Mouse (Mus musculus) stomach, embryonic 14.5 days (tissue): ENCODE results near the gene Ogdhl. TPM values are rescaled to one million over a fixed set of nuclear protein-coding genes. Genes with fewer than 3 reads are reported as not detected.
A peak's percentile ranks its signal among the peaks of the same experiment; 100 is the strongest.

ENCODE experiments used
- ATAC-seq: fragments of 200-750 bp; cut with Nextera tagmentation; 2 replicates; pipeline ENCODE4 v1.8.0; 2017; ENCODE audit warnings: low read depth, moderate TSS enrichment; ENCODE audit not compliant: insufficient number of reproducible peaks, insufficient read depth, low FRiP score
- H3K27ac ChIP-seq: fragments of 300-500 bp; sonication (generic); 2 replicates; pipeline ENCODE4 v1.5.1; 2014; ENCODE audit warnings: mild to moderate bottlenecking, low read length, moderate library complexity, mixed read lengths
- H3K27me3 ChIP-seq: fragments of 300-500 bp; sonication (generic); 2 replicates; pipeline ENCODE4 v1.6.1; 2014; ENCODE audit warnings: low read length, control low read depth, mixed read lengths; ENCODE audit not compliant: control insufficient read depth, insufficient read depth
- H3K36me3 ChIP-seq: fragments of 300-500 bp; sonication (generic); 2 replicates; pipeline ENCODE4 v1.6.1; 2014; ENCODE audit warnings: mild to moderate bottlenecking, control low read depth, low read length, moderate library complexity, mixed read lengths; ENCODE audit not compliant: control insufficient read depth, insufficient read depth
- H3K4me1 ChIP-seq: fragments of 300-500 bp; sonication (generic); 2 replicates; pipeline ENCODE4 v1.6.1; 2014; ENCODE audit warnings: low read length, control low read depth, mixed read lengths; ENCODE audit not compliant: control insufficient read depth, insufficient read depth
- H3K4me2 ChIP-seq: fragments of 300-500 bp; sonication (generic); replicated peaks from 2 replicates; pipeline ENCODE4 v1.6.1; 2014; ENCODE audit warnings: low read depth, low read length, control low read depth
- H3K4me3 ChIP-seq: fragments of 300-500 bp; sonication (generic); 2 replicates; pipeline ENCODE4 v1.5.1; 2014; ENCODE audit warnings: low read depth, low read length, control low read depth
- H3K9ac ChIP-seq: fragments of 300-500 bp; sonication (generic); replicated peaks from 2 replicates; pipeline ENCODE4 v1.6.1; 2014; ENCODE audit warnings: low read depth, mild to moderate bottlenecking, control low read depth, low read length, moderate library complexity, mixed read lengths
- H3K9me3 ChIP-seq: fragments of 300-500 bp; sonication (generic); 2 replicates; pipeline ENCODE4 v1.6.1; 2016; ENCODE audit warnings: low read depth, low read length, control low read depth; ENCODE audit not compliant: control insufficient read depth
- WGBS: fragments of 180-500 bp; shearing (Covaris S2); extraction: QIAGEN DNeasy Blood & Tissue Kit; methylation state at CpG from one replicate; pipeline ENCODE4 v1.1.7; 2014; 5-methylcytosine and 5-hydroxymethylcytosine counted together
- polyA plus RNA-seq: library from polyadenylated mRNA; unstranded; fragments of >200 nt; fragmentation: Nextera tagmentation; extraction: Ambion mirVana; gene quantifications from 2 replicates; pipeline ENCODE4 v1.2.1, GENCODE M21; 2014

The Ogdhl gene
- 12.5 and 13.6 TPM in 2 replicates for polyA plus RNA-seq

DNA sequence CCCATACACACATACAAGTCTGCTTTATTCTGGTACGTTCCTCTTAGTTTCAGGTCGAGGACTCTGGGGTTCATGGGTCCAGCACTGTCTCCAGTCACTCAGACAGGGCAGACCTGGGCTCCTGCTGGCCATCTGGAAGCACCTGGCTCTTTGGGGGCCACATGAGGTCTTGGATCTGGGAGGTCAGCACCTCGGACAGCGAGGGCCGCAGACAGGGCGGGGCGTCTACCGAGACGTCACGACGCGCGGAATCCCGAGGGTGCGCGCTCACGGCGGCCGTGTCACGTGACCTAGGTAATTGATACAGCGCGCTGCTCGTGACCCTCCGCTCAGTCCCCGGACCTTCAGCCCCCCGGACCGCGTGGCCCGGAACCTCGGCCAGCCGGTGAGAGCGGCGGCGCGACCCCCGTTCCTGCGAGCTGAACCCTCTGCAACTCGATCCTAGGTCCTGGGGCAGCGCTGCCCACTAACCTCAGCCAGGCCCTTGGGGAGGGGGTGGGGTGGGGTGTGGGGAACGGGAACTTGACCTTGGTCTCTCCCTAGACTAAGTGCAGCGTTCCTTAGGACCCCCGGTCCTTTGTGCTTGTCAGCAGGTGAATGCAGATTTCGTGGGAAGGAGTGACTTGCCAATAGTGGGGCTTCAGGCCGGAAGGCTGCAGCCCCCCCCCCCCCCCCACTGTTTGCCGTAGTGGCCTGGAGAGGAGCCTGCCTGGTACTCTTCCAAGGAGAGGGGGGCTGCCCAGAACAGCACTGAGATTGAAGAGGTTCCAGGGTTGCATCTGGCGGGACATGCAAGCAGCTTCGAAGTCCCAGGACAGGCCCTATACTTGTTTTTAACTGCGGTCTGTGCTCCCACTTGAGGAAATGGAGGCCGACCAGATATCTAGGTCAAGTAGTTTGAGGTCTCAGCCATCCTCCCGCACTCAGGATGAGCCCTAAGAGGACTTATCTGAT, at the start of gene Ogdhl:
Gene Ogdhl (plus strand): TSS at position 288 of the 954 bp plus-strand sequence.
- no peaks in the 10 kb centered on the region for H3K36me3 ChIP-seq
- H3K27me3 ChIP-seq, result no peaks in the 10 kb centered on the region
- H3K4me2 ChIP-seq, result peak within 1 kb of the TSS; percentile 64
- ATAC-seq, result peak; percentile 87
- H3K9ac ChIP-seq, result no peak within 1 kb of the TSS; the same call in 1 of the 2 replicates
- no peak within 1 kb of the TSS for H3K27ac ChIP-seq
- no peaks in the 10 kb centered on the region for H3K4me1 ChIP-seq
- 2% methylated on average over 50 of the region's 50 CpGs for WGBS
- H3K4me3 ChIP-seq, result peak within 1 kb of the TSS; percentile 73
- H3K9me3 ChIP-seq, result no peaks in the 10 kb centered on the region

DNA sequence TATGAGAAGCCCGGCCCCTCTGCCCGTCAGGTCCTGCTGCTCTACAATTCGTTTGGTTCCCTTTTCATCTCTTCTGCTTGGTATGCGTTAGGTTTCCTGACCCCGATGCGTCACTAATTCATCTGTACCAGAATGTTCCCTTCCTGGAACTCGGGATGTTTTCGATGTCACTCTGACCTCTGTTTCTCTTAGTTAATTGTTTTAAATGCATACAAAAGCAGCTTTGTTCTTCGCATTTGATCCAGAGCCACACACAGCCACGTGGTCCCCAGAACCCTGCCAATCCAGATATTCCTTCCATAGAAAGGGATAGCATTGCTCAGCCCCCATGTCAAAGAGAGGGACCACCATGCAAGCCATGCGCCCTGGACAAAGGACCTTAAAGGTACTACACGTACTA, 20.2 kb upstream of the Ogdhl start:
- Histone ChIP-seq H3K4me3 (no peak overlapping the region), H3K9me3 (no peaks in the 10 kb centered on the region), H3K27ac (no peak overlapping the region), H3K9ac (no peak overlapping the region), H3K4me1 (no peaks in the 10 kb centered on the region), H3K36me3 (peaks cover 8% of the 10 kb centered on the region; the same call in 1 of the 2 replicates), H3K4me2 (no peak overlapping the region), H3K27me3 (no peaks in the 10 kb centered on the region)
- WGBS, result 73% methylated on average over 12 of the region's 12 CpGs
- no peak for ATAC-seq

- peaks cover 7% of the 10 kb centered on the region; the same call in 1 of the 2 replicates for H3K36me3 ChIP-seq
- no peak overlapping the region for H3K9ac ChIP-seq
- H3K27me3 ChIP-seq, result no peaks in the 10 kb centered on the region
- WGBS, result 55% methylated on average over 7 of the region's 7 CpGs
- no peak for ATAC-seq
- no peak overlapping the region for H3K4me2 ChIP-seq
- no peaks in the 10 kb centered on the region for H3K9me3 ChIP-seq
- no peak overlapping the region for H3K4me3 ChIP-seq
- H3K4me1 ChIP-seq, result no peaks in the 10 kb centered on the region
- H3K27ac ChIP-seq, result no peak overlapping the region
Measured at GRCm38 (mm10) chr14:32302423-32302822, 19.4 kb upstream of the Ogdhl start.

DNA sequence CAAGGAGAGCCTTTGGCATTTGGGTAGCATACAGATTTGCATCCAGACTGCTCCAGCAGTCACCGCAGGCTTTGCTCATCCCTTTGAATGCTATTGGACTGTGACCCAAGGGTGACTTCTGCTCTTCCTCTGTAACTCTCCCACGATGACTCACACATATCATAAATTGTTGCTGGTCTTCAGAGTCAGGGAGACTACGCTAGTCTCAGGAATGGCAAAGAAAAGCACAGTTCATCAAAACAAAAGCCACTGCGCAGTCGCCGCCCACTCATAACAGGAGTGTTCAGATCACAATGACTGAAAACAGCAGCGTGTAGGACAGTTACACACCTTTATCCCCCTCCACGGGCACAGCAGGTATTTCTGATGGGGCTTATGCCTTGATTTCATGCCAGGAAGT, 16.9 kb upstream of the Ogdhl start:
- H3K27ac ChIP-seq, result no peak overlapping the region
- H3K4me3 ChIP-seq, result no peak overlapping the region
- H3K4me1 ChIP-seq, result no peaks in the 10 kb centered on the region
- WGBS, result 84% methylated on average over 8 of the region's 8 CpGs
- no peak for ATAC-seq
- no peaks in the 10 kb centered on the region for H3K36me3 ChIP-seq
- H3K9ac ChIP-seq, result no peak overlapping the region
- no peak overlapping the region for H3K4me2 ChIP-seq
- H3K9me3 ChIP-seq, result no peaks in the 10 kb centered on the region
- no peaks in the 10 kb centered on the region for H3K27me3 ChIP-seq

GRCm38 (mm10) chr14:32309876-32310275, 11.9 kb upstream of the Ogdhl start:
- Histone ChIP-seq H3K9ac (no peak overlapping the region), H3K4me1 (no peaks in the 10 kb centered on the region), H3K4me2 (no peak overlapping the region), H3K36me3 (no peaks in the 10 kb centered on the region), H3K4me3 (no peak overlapping the region), H3K27ac (no peak overlapping the region), H3K9me3 (no peaks in the 10 kb centered on the region), H3K27me3 (no peaks in the 10 kb centered on the region)
- WGBS, result 43% methylated on average over 8 of the region's 8 CpGs
- ATAC-seq, result 0 out of 2 replicates have a peak, but pooled peaks have one; percentile 42

- Histone ChIP-seq H3K4me2 (no peak overlapping the region), H3K4me3 (no peak overlapping the region), H3K27ac (no peak overlapping the region), H3K4me1 (no peaks in the 10 kb centered on the region), H3K9me3 (no peaks in the 10 kb centered on the region), H3K27me3 (no peaks in the 10 kb centered on the region), H3K9ac (no peak overlapping the region), H3K36me3 (no peaks in the 10 kb centered on the region)
- no peak for ATAC-seq
- WGBS, result 94% methylated on average over 2 of the region's 2 CpGs
Measured at GRCm38 (mm10) chr14:32311381-32312035, 10.3 kb upstream of the Ogdhl start.

DNA sequence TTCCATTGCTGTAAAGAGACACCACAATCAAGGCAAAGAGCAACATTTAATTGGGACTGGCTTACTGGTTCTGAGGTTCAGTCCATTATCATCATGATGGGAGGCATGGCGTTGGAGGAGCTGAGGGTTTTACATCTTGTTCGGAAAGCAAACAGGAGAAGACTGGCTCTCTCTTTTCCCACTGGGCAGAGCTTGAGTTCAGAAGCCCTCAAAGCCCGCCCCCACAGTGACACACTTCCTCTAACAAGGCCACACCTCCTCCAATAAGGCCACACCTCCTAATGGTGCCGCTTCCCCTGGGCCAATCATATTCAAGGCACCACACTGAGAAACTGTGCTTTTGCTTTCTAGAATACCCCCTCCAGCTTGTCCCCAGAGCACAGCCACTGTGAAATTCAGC, 4.0 kb upstream of the Ogdhl start:
- Histone ChIP-seq H3K27ac (no peak overlapping the region), H3K4me2 (no peak overlapping the region), H3K36me3 (no peaks in the 10 kb centered on the region), H3K9ac (no peak overlapping the region), H3K4me1 (no peaks in the 10 kb centered on the region), H3K4me3 (no peak overlapping the region), H3K9me3 (no peaks in the 10 kb centered on the region), H3K27me3 (no peaks in the 10 kb centered on the region)
- no peak for ATAC-seq
- WGBS, result 5% methylated on average over 4 of the region's 4 CpGs

GRCm38 (mm10) chr14:32323221-32323620, 1.4 kb downstream of the Ogdhl start:
- no peak overlapping the region for H3K4me3 ChIP-seq
- no peak overlapping the region for H3K27ac ChIP-seq
- H3K36me3 ChIP-seq, result no peaks in the 10 kb centered on the region
- no peak for ATAC-seq
- WGBS, result 93% methylated on average over 5 of the region's 5 CpGs
- H3K4me1 ChIP-seq, result no peaks in the 10 kb centered on the region
- no peaks in the 10 kb centered on the region for H3K27me3 ChIP-seq
- no peak overlapping the region for H3K4me2 ChIP-seq
- H3K9ac ChIP-seq, result no peak overlapping the region
- no peaks in the 10 kb centered on the region for H3K9me3 ChIP-seq
